Mouse (Mus musculus) embryonic facial prominence, embryonic 10.5 days (tissue): ENCODE data around the gene 4932429P05Rik. TPM values are rescaled to one million over a fixed set of nuclear protein-coding genes. Genes with fewer than 3 reads are reported as not detected.

Source experiments
- DNase-seq: peaks from one replicate; pipeline ENCODE4 v3.0.0-alpha.2; 2017; ENCODE audit warnings: low spot score
- H3K27ac ChIP-seq: fragments of 300-500 bp; sonication (generic); replicated peaks from 2 replicates; pipeline ENCODE4 v1.5.1; 2016; ENCODE audit warnings: mild to moderate bottlenecking
- H3K27me3 ChIP-seq: fragments of 300-500 bp; sonication (generic); replicated peaks from 2 replicates; pipeline ENCODE4 v1.6.1; 2016; ENCODE audit warnings: low read depth, mild to moderate bottlenecking; ENCODE audit not compliant: poor library complexity, severe bottlenecking
- H3K36me3 ChIP-seq: fragments of 300-500 bp; sonication (generic); replicated peaks from 2 replicates; pipeline ENCODE4 v1.6.1; 2016; ENCODE audit warnings: mild to moderate bottlenecking, moderate library complexity
- H3K4me1 ChIP-seq: fragments of 300-500 bp; sonication (generic); 2 replicates; pipeline ENCODE4 v1.6.1; 2016
- H3K4me3 ChIP-seq: fragments of 300-500 bp; sonication (generic); 2 replicates; pipeline ENCODE4 v1.5.1; 2016; ENCODE audit warnings: mild to moderate bottlenecking, moderate library complexity
- H3K9me3 ChIP-seq: fragments of 300-500 bp; sonication (generic); 2 replicates; pipeline ENCODE4 v1.6.1; 2016; ENCODE audit warnings: mild to moderate bottlenecking
- polyA plus RNA-seq: library from polyadenylated mRNA; unstranded; fragments of >200 nt; fragmentation: Nextera tagmentation; extraction: Ambion mirVana; gene quantifications from 2 replicates; pipeline ENCODE4 v1.2.1, GENCODE M21; 2016

4932429P05Rik gene
- polyA plus RNA-seq, result not detected in 2 replicates

DNA sequence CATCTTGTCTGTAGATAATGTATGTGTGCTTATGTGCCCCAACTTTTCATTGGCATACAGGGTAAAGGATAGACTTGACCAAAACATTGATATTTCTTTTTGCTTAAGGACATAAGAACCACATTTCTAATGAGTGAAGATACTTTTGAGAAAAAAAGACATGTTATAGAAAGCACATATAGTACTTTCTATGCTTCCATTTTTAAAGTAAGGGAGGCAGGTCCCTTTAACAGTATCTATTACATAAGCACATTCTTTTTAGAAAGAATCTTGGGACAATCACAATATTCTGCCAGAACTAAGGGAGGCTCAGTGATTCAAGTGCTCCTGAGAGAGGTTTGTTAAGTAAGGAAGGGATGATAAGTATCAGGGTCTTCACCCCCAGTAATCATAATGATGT, at the start of gene 4932429P05Rik:
4932429P05Rik (plus strand) TSS at position 301 of the 400 bp plus-strand sequence.
- no peaks in the 10 kb centered on the region for H3K27me3 ChIP-seq
- no peak within 1 kb of the TSS for H3K4me3 ChIP-seq
- H3K9me3 ChIP-seq, result no peaks in the 10 kb centered on the region
- H3K36me3 ChIP-seq, result no peaks in the 10 kb centered on the region
- H3K4me1 ChIP-seq, result no peaks in the 10 kb centered on the region
- no peak for DNase-seq
- H3K27ac ChIP-seq, result no peak within 1 kb of the TSS

Other genes with a start within 250 kb of the 4932429P05Rik start
- gene 4930415L06Rik, start 180.6 kb downstream of the 4932429P05Rik start, polyA plus RNA-seq, result not detected in 2 replicates